Mouse (Mus musculus): ENCODE measurements around the gene Nmb.

Gene Nmb

DNA sequence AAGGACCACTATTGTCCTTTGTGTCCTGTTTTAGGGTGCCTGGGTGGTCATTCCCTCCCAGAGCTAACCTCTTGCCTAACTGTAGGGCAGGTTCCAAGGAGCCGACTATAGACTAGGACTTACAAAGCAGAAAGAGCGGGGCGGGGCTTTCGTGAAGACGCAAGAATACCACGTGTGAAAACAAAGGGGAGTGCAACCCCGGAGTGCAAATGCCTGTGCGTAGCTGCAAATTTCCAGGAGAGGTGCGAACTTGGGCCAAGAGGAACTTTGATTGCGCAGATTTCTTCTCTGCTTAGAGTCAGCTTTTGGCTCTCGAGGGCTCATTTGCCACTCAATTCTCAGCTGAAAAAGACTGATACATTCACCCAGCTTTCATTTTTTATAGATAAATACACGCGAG is 44.6 kb downstream of the Nmb start:
- DNase-seq (ENCODE audit: low spot score in 2 of 2) = peak in 1 of 2 experiments; percentile 38

DNA sequence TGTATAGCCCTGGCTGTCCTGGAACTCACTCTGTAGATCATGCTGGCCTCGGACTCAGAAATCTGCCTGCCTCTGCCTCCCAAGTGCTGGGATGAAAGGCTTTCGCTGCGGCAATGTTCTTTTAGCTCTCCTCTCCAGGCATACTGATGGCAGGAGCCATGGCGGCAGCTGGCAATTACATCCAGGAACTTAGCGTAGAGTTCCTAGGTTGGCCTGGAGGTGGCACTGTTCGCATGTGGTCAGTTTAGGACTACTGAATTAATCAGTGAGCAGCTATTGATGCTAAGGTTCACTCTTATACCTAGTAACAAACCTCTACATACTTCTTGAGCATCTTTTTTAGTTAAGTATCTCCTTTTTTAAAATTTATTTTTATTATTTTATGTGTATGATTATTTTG is 47.7 kb downstream of the Nmb start:
- DNase-seq (ENCODE audit: low spot score in 2 of 2) = peak; percentile 51 to 56

DNA sequence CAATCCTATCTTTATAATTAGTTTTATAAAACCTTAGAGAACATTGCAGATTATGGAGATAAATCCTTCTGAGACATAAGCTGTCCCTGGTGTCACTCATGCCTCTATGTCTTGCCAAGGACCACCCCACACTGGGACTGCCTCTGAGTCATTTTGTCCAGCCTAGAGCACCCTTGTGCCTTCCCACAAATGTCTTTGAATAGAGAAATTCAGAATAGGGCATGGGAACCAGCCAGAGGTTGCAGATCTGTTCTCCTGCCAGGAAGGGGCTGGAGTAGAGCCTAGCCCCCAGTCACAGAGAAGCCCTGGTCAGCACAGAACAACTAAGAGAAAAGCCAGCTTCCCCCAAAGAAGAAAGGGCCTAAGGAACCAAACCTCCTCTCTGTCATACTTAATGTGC is 49.6 kb downstream of the Nmb start:
- DNase-seq (ENCODE audit: low spot score in 2 of 2) = no peak

DNA sequence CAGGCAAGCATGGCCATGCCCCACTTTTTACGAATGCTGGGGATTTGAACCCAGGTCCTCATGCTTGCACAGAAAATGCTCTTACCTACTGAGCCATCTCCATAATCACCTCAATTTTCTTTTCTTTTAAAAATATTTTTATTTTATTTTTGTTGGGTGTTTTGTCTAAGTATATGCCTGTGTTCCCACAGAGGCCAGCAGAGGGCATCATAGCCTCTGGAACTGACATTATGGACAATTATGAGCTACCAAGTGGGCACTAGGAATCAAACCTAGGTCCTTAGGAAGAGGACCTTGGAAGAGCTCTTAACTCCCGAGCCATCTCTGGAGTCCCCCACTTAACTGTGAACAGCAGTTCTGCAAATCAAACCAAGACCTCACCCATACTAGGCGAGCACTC is 51.7 kb downstream of the Nmb start:
- no peak for DNase-seq (ENCODE audit: low spot score in 2 of 2)
